Mouse (Mus musculus): ENCODE results near the gene Rnf212b.
"Not testable (repeated sequence)": the region's sequence is repeated elsewhere in the genome, so short reads cannot be mapped to it uniquely, and the experiment has no call there.

Gene Rnf212b

GRCm38 (mm10) chr14:54813991-54814390, at the start of gene Rnf212b:
Gene Rnf212b (plus strand): TSS chr14:54814141.
- DNase-seq (ENCODE audit: low spot score in 2 of 2), result no peak

- DNase-seq (ENCODE audit: low spot score in 2 of 2), result not testable (repeated sequence)
Measured at GRCm38 (mm10) chr14:54766937-54767336, 47.0 kb upstream of the Rnf212b start.

- DNase-seq (ENCODE audit: low spot score in 2 of 2), result no peak
Measured at GRCm38 (mm10) chr14:54768314-54769067, 45.5 kb upstream of the Rnf212b start.

GRCm38 (mm10) chr14:54769068-54769425, 44.9 kb upstream of the Rnf212b start:
- DNase-seq (ENCODE audit: low spot score in 2 of 2), result no peak

- DNase-seq (ENCODE audit: low spot score in 2 of 2), result no peak
Measured at GRCm38 (mm10) chr14:54770373-54770772, 43.6 kb upstream of the Rnf212b start.

GRCm38 (mm10) chr14:54772333-54772856, 41.5 kb upstream of the Rnf212b start:
- DNase-seq (ENCODE audit: low spot score in 2 of 2), result peak; percentile 59 to 62

GRCm38 (mm10) chr14:54775534-54776041, 38.4 kb upstream of the Rnf212b start:
- no peak for DNase-seq (ENCODE audit: low spot score in 2 of 2)

- no peak for DNase-seq (ENCODE audit: low spot score in 2 of 2)
Measured at GRCm38 (mm10) chr14:54776768-54777167, 37.2 kb upstream of the Rnf212b start.

GRCm38 (mm10) chr14:54777893-54778292, 36.0 kb upstream of the Rnf212b start:
- no peak for DNase-seq (ENCODE audit: low spot score in 2 of 2)

GRCm38 (mm10) chr14:54780084-54780483, 33.9 kb upstream of the Rnf212b start:
- no peak for DNase-seq (ENCODE audit: low spot score in 2 of 2)

GRCm38 (mm10) chr14:54780836-54781609, 32.9 kb upstream of the Rnf212b start:
- DNase-seq (ENCODE audit: low spot score in 2 of 2), result peak; percentile 53 to 58

- peak; percentile 45 to 71 for DNase-seq (ENCODE audit: low spot score in 2 of 2)
Measured at GRCm38 (mm10) chr14:54781610-54782365, 32.2 kb upstream of the Rnf212b start, which contains the start of gene Slc7a8. Gene Slc7a8 (minus strand): TSS chr14:54781946.

- no peak for DNase-seq (ENCODE audit: low spot score in 2 of 2)
Measured at GRCm38 (mm10) chr14:54782971-54783370, 31.0 kb upstream of the Rnf212b start.

- peak in 1 of 2 experiments; percentile 57 for DNase-seq (ENCODE audit: low spot score in 2 of 2)
Measured at GRCm38 (mm10) chr14:54785898-54786297, 28.0 kb upstream of the Rnf212b start.

GRCm38 (mm10) chr14:54786489-54786888, 27.5 kb upstream of the Rnf212b start:
- DNase-seq (ENCODE audit: low spot score in 2 of 2), result no peak

- no peak for DNase-seq (ENCODE audit: low spot score in 2 of 2)
Measured at GRCm38 (mm10) chr14:54787226-54787625, 26.7 kb upstream of the Rnf212b start.

- no peak for DNase-seq (ENCODE audit: low spot score in 2 of 2)
Measured at GRCm38 (mm10) chr14:54788231-54788630, 25.7 kb upstream of the Rnf212b start.

- no peak for DNase-seq (ENCODE audit: low spot score in 2 of 2)
Measured at GRCm38 (mm10) chr14:54792166-54792565, 21.8 kb upstream of the Rnf212b start.

GRCm38 (mm10) chr14:54793351-54793750, 20.6 kb upstream of the Rnf212b start:
- DNase-seq (ENCODE audit: low spot score in 2 of 2), result no peak

GRCm38 (mm10) chr14:54793894-54794830, 19.8 kb upstream of the Rnf212b start:
- no peak for DNase-seq (ENCODE audit: low spot score in 2 of 2)

GRCm38 (mm10) chr14:54795901-54796300, 18.0 kb upstream of the Rnf212b start:
- no peak for DNase-seq (ENCODE audit: low spot score in 2 of 2)

Data from frontal cortex, postnatal 14 days (tissue).